ENCODE assay signal across 8 mouse cellular contexts in the genomic region with DNA sequence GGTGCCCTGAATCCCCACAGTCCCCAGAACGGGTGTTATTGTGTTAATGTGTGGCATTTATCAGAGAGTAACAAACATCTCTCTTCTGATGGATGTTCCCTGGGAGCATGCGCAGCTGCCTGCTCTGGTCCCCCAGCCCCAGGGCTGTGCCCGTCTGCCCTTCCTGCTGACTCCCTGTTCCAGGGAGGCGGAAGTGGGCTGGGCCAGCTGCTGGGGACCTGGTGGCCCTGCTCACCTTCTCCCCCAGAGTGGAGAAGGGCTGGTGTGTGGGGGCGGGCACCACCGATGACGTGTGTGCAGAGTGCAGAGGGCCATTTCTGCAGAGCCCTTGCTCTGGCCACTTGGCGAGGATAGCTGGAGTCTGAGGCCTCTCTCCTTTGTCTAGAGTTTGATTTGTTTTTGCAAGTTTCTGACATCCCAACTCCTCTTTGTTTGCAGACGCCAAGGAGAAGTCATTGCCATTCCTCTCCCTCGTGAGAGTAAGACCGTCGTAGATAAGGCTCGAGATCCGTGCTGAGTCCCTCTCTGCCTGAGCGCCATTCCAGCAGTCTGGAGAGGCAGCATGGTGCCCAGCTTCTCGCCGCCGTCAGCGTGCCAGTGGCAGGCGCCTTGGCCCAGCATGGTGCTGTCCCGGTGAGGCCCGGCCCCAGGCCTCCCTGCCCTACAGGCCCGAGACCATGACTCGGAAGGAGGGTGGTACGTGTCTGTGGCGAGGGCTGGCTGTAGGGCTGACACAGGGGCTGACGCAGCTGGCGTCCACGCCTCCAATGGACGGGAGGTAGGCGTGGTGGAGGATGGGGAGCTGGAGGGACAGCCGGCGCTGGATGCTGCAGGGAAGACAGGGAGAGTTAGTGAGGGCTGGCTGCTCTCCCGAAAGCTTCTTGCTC. TPM values are rescaled to one million over a fixed set of nuclear protein-coding genes. Genes with fewer than 3 reads are reported as not detected.
DNase-seq lines count a peak whose midpoint lies in the region; ATAC-seq and TF ChIP-seq lines count a peak whose summit lies in the region.

No protein-coding gene starts in this region.

- H3K9me3 ChIP-seq in G1E (replicated peaks): no peaks in the 10 kb centered on the region
- no peaks in the 10 kb centered on the region for H3K9me3 ChIP-seq in forebrain, embryonic 16.5 days (ENCODE audit: control insufficient read depth, low read length)
- H3K9me3 ChIP-seq in limb, embryonic 14.5 days (ENCODE audit: control insufficient read depth, low read length): no peaks in the 10 kb centered on the region
- H3K9me3 ChIP-seq in midbrain, embryonic 11.5 days (ENCODE audit: control insufficient read depth, low read length): no peaks in the 10 kb centered on the region
- no peaks in the 10 kb centered on the region for H3K9me3 ChIP-seq in stomach, embryonic 16.5 days (replicated peaks; ENCODE audit: control insufficient read depth, low read length)

- TF ChIP-seq POLR2A in limb, embryonic 14.5 days (IDR thresholded peaks at IDR 0.05; ENCODE audit: borderline replicate concordance, extremely low read depth, insufficient read depth, insufficient read length): 0 out of 2 replicates have a peak, but pooled peaks have one; percentile 56

- H3K4me1 ChIP-seq in G1E (ENCODE audit: insufficient read depth, low read depth, low read length): peaks cover 11% of the 10 kb centered on the region
- peaks cover 8% of the 10 kb centered on the region for H3K4me1 ChIP-seq in forebrain, embryonic 16.5 days (replicated peaks; ENCODE audit: control insufficient read depth, insufficient read depth, low read length)
- peaks cover 9% of the 10 kb centered on the region for H3K4me1 ChIP-seq in limb, embryonic 14.5 days (ENCODE audit: control insufficient read depth, insufficient read depth, low read length)
- peaks cover 7% of the 10 kb centered on the region; the same call in 1 of the 2 replicates for H3K4me1 ChIP-seq in midbrain, embryonic 11.5 days (ENCODE audit: control insufficient read depth, insufficient read depth, low read length)
- H3K4me1 ChIP-seq in stomach, embryonic 16.5 days (ENCODE audit: control insufficient read depth, insufficient read depth, low read length): peaks cover 8% of the 10 kb centered on the region

- H3K27me3 ChIP-seq in G1E (ENCODE audit: insufficient read depth, low read length): peaks cover 54% of the 10 kb centered on the region
- no peaks in the 10 kb centered on the region for H3K27me3 ChIP-seq in forebrain, embryonic 16.5 days (replicated peaks; ENCODE audit: control insufficient read depth, insufficient read depth, low read length)
- H3K27me3 ChIP-seq in limb, embryonic 14.5 days (ENCODE audit: control insufficient read depth, insufficient read depth, low read length): no peaks in the 10 kb centered on the region
- no peaks in the 10 kb centered on the region for H3K27me3 ChIP-seq in midbrain, embryonic 11.5 days (ENCODE audit: control insufficient read depth, insufficient read depth, low read length)
- no peaks in the 10 kb centered on the region for H3K27me3 ChIP-seq in stomach, embryonic 16.5 days (ENCODE audit: control insufficient read depth, insufficient read depth, low read length)

- peak overlapping the region; percentile 57 for H3K9ac ChIP-seq in forebrain, embryonic 16.5 days (replicated peaks; ENCODE audit: low read depth, low read length)
- peak overlapping the region; percentile 63 for H3K9ac ChIP-seq in limb, embryonic 14.5 days (ENCODE audit: low read depth, low read length, severe bottlenecking)
- H3K9ac ChIP-seq in midbrain, embryonic 11.5 days (ENCODE audit: low read length): peak overlapping the region; percentile 56
- peak overlapping the region; percentile 80 for H3K9ac ChIP-seq in stomach, embryonic 16.5 days (ENCODE audit: low read length)

- peak overlapping the region; percentile 55 for H3K4me2 ChIP-seq in forebrain, embryonic 16.5 days (ENCODE audit: low read length)
- H3K4me2 ChIP-seq in limb, embryonic 14.5 days (replicated peaks; ENCODE audit: low read depth, low read length, severe bottlenecking): peak overlapping the region; percentile 74
- H3K4me2 ChIP-seq in midbrain, embryonic 11.5 days: peak overlapping the region; percentile 56
- peak overlapping the region; percentile 84 for H3K4me2 ChIP-seq in stomach, embryonic 16.5 days (ENCODE audit: low read depth, low read length)

- WGBS in forebrain, embryonic 16.5 days: 5% methylated on average over 34 of the region's 34 CpGs
- WGBS in limb, embryonic 14.5 days: 2% methylated on average over 32 of the region's 34 CpGs
- WGBS in midbrain, embryonic 11.5 days: 2% methylated on average over 34 of the region's 34 CpGs
- WGBS in stomach, embryonic 16.5 days: 4% methylated on average over 34 of the region's 34 CpGs

- no peaks in the 10 kb centered on the region for H3K36me3 ChIP-seq in G1E (replicated peaks)
- no peaks in the 10 kb centered on the region for H3K36me3 ChIP-seq in forebrain, embryonic 16.5 days (ENCODE audit: control insufficient read depth, insufficient read depth)
- no peaks in the 10 kb centered on the region for H3K36me3 ChIP-seq in limb, embryonic 14.5 days (ENCODE audit: control insufficient read depth, insufficient read depth, low read length)
- H3K36me3 ChIP-seq in midbrain, embryonic 11.5 days (ENCODE audit: control insufficient read depth, insufficient read depth, low read length): no peaks in the 10 kb centered on the region
- H3K36me3 ChIP-seq in stomach, embryonic 16.5 days (ENCODE audit: control insufficient read depth, insufficient read depth, low read length): no peaks in the 10 kb centered on the region

- DNase-seq in G1E (ENCODE audit: low spot score): no peak
- DNase-seq in adrenal gland, adult 8-10 months: peak; percentile 66
- peak; percentile 77 for DNase-seq in heart, postnatal 4 days
- peak; percentile 65 for DNase-seq in limb, embryonic 14.5 days (ENCODE audit: low spot score)
- DNase-seq in midbrain, embryonic 11.5 days (ENCODE audit: low spot score, missing footprints): peak; percentile 96
- DNase-seq in spleen, postnatal 10 days (ENCODE audit: low spot score in 2 of 2): no peak

- no peak for TF ChIP-seq CTCF in G1E (IDR thresholded peaks at IDR 0.05; ENCODE audit: low read depth, low read length)

- no peak for ATAC-seq in G1E (ENCODE audit: extremely low read depth, insufficient number of reproducible peaks, low FRiP score, poor library complexity, severe bottlenecking)
- peak; percentile 81 for ATAC-seq in forebrain, embryonic 16.5 days
- peak; percentile 89 for ATAC-seq in limb, embryonic 14.5 days (ENCODE audit: low FRiP score, low read depth)
- peak; percentile 91 for ATAC-seq in midbrain, embryonic 11.5 days (ENCODE audit: low FRiP score)
- ATAC-seq in stomach, embryonic 16.5 days (ENCODE audit: insufficient read depth, low FRiP score): peak; percentile 89

- peak overlapping the region; percentile 43; the same call in 1 of the 2 replicates for H3K4me3 ChIP-seq in G1E (ENCODE audit: low read depth, low read length)
- H3K4me3 ChIP-seq in forebrain, embryonic 16.5 days (replicated peaks; ENCODE audit: low read length): peak overlapping the region; percentile 35
- peak overlapping the region; percentile 40 for H3K4me3 ChIP-seq in limb, embryonic 14.5 days (replicated peaks; ENCODE audit: low read length)
- peak overlapping the region; percentile 21 for H3K4me3 ChIP-seq in midbrain, embryonic 11.5 days (ENCODE audit: low read depth, low read length)
- peak overlapping the region; percentile 51 for H3K4me3 ChIP-seq in stomach, embryonic 16.5 days (replicated peaks; ENCODE audit: low read length)

- peak overlapping the region; percentile 44 for H3K27ac ChIP-seq in forebrain, embryonic 16.5 days (ENCODE audit: low read length)
- peak overlapping the region; percentile 77 for H3K27ac ChIP-seq in limb, embryonic 14.5 days (replicated peaks; ENCODE audit: low read depth, low read length)
- peak overlapping the region; percentile 22; the same call in 1 of the 2 replicates for H3K27ac ChIP-seq in midbrain, embryonic 11.5 days (ENCODE audit: low read depth, low read length)
- H3K27ac ChIP-seq in stomach, embryonic 16.5 days (ENCODE audit: low read length): peak overlapping the region; percentile 70

RNA-seq across cellular contexts. Expression of gene Tbc1d2, which starts 14.4 kb away (rescaled TPM):
- total RNA-seq in G1E (2014; fragmentation: Nextera tagmentation) (not detected in 2 replicates), G1E (2017) (0.12 and 0.16 TPM in 2 replicates)
- 0.01 TPM in 1 of 2 replicates, not detected in the other for polyA plus RNA-seq in G1E (2012)
- 10 to 100 TPM in 1 of 4 experiments, 1 to 10 TPM in 3; 2.6 to 10.5 (median 7.0) TPM for total RNA-seq in adrenal gland, adult 8-10 months (2022)
- 0.68 and 0.79 TPM in 2 replicates for polyA plus RNA-seq in forebrain, embryonic 16.5 days (2015; fragmentation: Nextera tagmentation; extraction: Ambion mirVana)
- 1 to 10 TPM; 2.9 to 3.5 TPM for total RNA-seq in heart, postnatal 4 days (2021)
- polyA plus RNA-seq in limb, embryonic 14.5 days (2012; rRNA removed): 2.1 and 2.3 TPM in 2 replicates
- polyA plus RNA-seq in limb, embryonic 14.5 days (2014; fragmentation: Nextera tagmentation; extraction: Ambion mirVana): 1.5 and 1.9 TPM in 2 replicates
- 0.43 and 0.60 TPM in 2 replicates for polyA plus RNA-seq in midbrain, embryonic 11.5 days (2014; fragmentation: Nextera tagmentation; extraction: Ambion mirVana)
- 2.9 and 3.1 TPM in 2 replicates for polyA plus RNA-seq in stomach, embryonic 16.5 days (2015; fragmentation: Nextera tagmentation; extraction: Ambion mirVana)

Comparison
In these comparisons a context has a peak if more than half of its experiments do, and no peak if none do; other contexts are left out.
1. DNase-seq: peak in adrenal gland, adult 8-10 months (single experiment), heart, postnatal 4 days (single experiment), limb, embryonic 14.5 days (single experiment) and midbrain, embryonic 11.5 days (single experiment); none in G1E (single experiment) and spleen, postnatal 10 days (0 of 2).
2. H3K27ac ChIP-seq: peak in every context shown above with its lines; median percentile 77 in limb, embryonic 14.5 days; 70 in stomach, embryonic 16.5 days; 44 in forebrain, embryonic 16.5 days; 22 in midbrain, embryonic 11.5 days.
3. Peak in every context shown above with its lines, with median percentiles within 50 percentile points of each other: H3K4me3 ChIP-seq, H3K4me2 ChIP-seq and H3K9ac ChIP-seq.